Comparison of ENCODE assay signal across 14 mouse cellular contexts in genomic region chr2:60636910-60637761, GRCm38 (mm10).
A peak's percentile ranks its signal among the peaks of the same experiment; 100 is the strongest.
DNase-seq lines count a peak whose midpoint lies in the region; ATAC-seq lines count a peak whose summit lies in the region.
"Had no signal": no experiment of that assay in that cellular context is flagged by ENCODE, and none has a peak within 500 bp of the region (broad histone marks: within the 10 kb centered on the region; RNA-seq: fewer than 3 reads in every experiment).

No protein-coding gene starts in this region.

- H3K4me2 ChIP-seq in hindbrain, embryonic 13.5 days = no peak overlapping the region
- H3K4me2 ChIP-seq in hindbrain, embryonic 12.5 days (replicated peaks) = no peak overlapping the region
- 0 out of 2 replicates have a peak overlapping the region, but pooled peaks have one; percentile 1 for H3K4me2 ChIP-seq in neural tube, embryonic 13.5 days
- H3K4me2 ChIP-seq: heart, embryonic 15.5 days; limb, embryonic 12.5 days had no signal

- intact Hi-C loops in left cerebral cortex, postnatal 4 days (cut with DNase I) = no loop called here

- peak; percentile 44; the same call in 1 of the 2 replicates for ATAC-seq in hindbrain, embryonic 13.5 days (ENCODE audit: low FRiP score)
- ATAC-seq in hindbrain, embryonic 12.5 days (ENCODE audit: low FRiP score) = no peak
- peak; percentile 55; the same call in 1 of the 2 replicates for ATAC-seq in neural tube, embryonic 13.5 days (ENCODE audit: low read depth)

- H3K27ac ChIP-seq in hindbrain, embryonic 13.5 days = peak overlapping the region; percentile 35; the same call in 1 of the 2 replicates
- H3K27ac ChIP-seq in hindbrain, embryonic 12.5 days = no peak overlapping the region
- no peak overlapping the region for H3K27ac ChIP-seq in neural tube, embryonic 13.5 days (replicated peaks)
- H3K27ac ChIP-seq: heart, embryonic 15.5 days; limb, embryonic 12.5 days; liver, embryonic 14.5 days had no signal

- no peaks in the 10 kb centered on the region for H3K36me3 ChIP-seq in hindbrain, embryonic 13.5 days
- no peaks in the 10 kb centered on the region for H3K36me3 ChIP-seq in hindbrain, embryonic 12.5 days
- H3K36me3 ChIP-seq in neural tube, embryonic 13.5 days = no peaks in the 10 kb centered on the region
- H3K36me3 ChIP-seq: heart, embryonic 15.5 days; limb, embryonic 12.5 days had no signal

- H3K9me3 ChIP-seq in hindbrain, embryonic 13.5 days = no peaks in the 10 kb centered on the region
- no peaks in the 10 kb centered on the region for H3K9me3 ChIP-seq in hindbrain, embryonic 12.5 days (replicated peaks)
- no peaks in the 10 kb centered on the region for H3K9me3 ChIP-seq in neural tube, embryonic 13.5 days
- H3K9me3 ChIP-seq: heart, embryonic 15.5 days; limb, embryonic 12.5 days; megakaryocyte, embryonic 14.5 days had no signal

- no peak overlapping the region for H3K9ac ChIP-seq in hindbrain, embryonic 13.5 days
- H3K9ac ChIP-seq in hindbrain, embryonic 12.5 days = no peak overlapping the region
- H3K9ac ChIP-seq in neural tube, embryonic 13.5 days = no peak overlapping the region
- H3K9ac ChIP-seq: heart, embryonic 15.5 days; limb, embryonic 12.5 days; liver, embryonic 14.5 days had no signal

- WGBS in hindbrain, embryonic 13.5 days = 63% methylated on average over 20 of the region's 20 CpGs
- 76% methylated on average over 20 of the region's 20 CpGs for WGBS in hindbrain, embryonic 12.5 days
- WGBS in neural tube, embryonic 13.5 days = 48% methylated on average over 20 of the region's 20 CpGs

- no peak overlapping the region for H3K4me3 ChIP-seq in hindbrain, embryonic 13.5 days
- H3K4me3 ChIP-seq in hindbrain, embryonic 12.5 days = no peak overlapping the region
- H3K4me3 ChIP-seq in neural tube, embryonic 13.5 days = no peak overlapping the region
- H3K4me3 ChIP-seq: heart, embryonic 15.5 days; limb, embryonic 12.5 days; megakaryocyte, embryonic 14.5 days had no signal

- no peaks in the 10 kb centered on the region for H3K27me3 ChIP-seq in hindbrain, embryonic 13.5 days
- no peaks in the 10 kb centered on the region for H3K27me3 ChIP-seq in hindbrain, embryonic 12.5 days
- no peaks in the 10 kb centered on the region for H3K27me3 ChIP-seq in neural tube, embryonic 13.5 days
- H3K27me3 ChIP-seq: heart, embryonic 15.5 days; limb, embryonic 12.5 days had no signal

- peaks cover 22% of the 10 kb centered on the region for H3K4me1 ChIP-seq in hindbrain, embryonic 13.5 days (replicated peaks)
- peaks cover 3% of the 10 kb centered on the region; the same call in 1 of the 2 replicates for H3K4me1 ChIP-seq in hindbrain, embryonic 12.5 days
- H3K4me1 ChIP-seq in neural tube, embryonic 13.5 days (replicated peaks) = peaks cover 22% of the 10 kb centered on the region

- no peak for DNase-seq in neural tube, embryonic 10.5 days (ENCODE audit: extremely low spot score, low spot score)
- peak; percentile 3 for DNase-seq in lung, postnatal 25 days (ENCODE audit: low spot score)
- DNase-seq in retina, postnatal 1 day = peak; percentile 58
- DNase-seq in left cerebral cortex, postnatal 4 days = no peak
- no peak for DNase-seq in gastrocnemius, adult 8-10 months (ENCODE audit: low spot score in 2 of 2)
- DNase-seq: cerebellum, adult 11 months; kidney, adult 9 months had no signal

Comparison
In these comparisons a context has a peak if more than half of its experiments do, and no peak if none do; other contexts are left out.
1. DNase-seq: peak in lung, postnatal 25 days (single experiment) and retina, postnatal 1 day (single experiment); none in neural tube, embryonic 10.5 days (single experiment), left cerebral cortex, postnatal 4 days (single experiment) and gastrocnemius, adult 8-10 months (0 of 2).